Mouse (Mus musculus): Measurements from ENCODE around the gene Grik4.

Grik4 gene

GRCm38 (mm10) chr9:42693024-42693423, 251.3 kb downstream of the Grik4 start:
- no peak for DNase-seq (ENCODE audit: extremely low read depth, insufficient read length, low spot score)

DNA sequence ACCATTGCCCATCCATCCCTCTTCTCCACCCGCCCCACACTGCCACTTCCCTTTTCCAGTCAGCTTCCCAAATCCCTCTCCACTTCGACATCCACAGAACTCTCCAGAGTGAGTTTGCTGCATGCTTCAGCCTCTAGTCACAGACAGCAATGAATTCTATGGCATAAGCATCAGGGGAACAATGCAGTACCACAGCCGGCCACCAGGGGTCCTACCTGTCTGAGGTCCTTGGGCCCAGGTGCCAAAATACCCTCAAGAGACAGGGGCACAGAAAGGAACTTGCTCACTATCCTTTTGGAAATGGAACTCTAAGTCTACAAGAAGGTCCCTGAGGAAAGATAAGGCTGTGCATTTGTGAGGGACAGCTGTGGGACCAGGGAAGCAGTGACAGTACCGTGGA, 256.1 kb downstream of the Grik4 start:
- no peak for DNase-seq (ENCODE audit: extremely low read depth, insufficient read length, low spot score)

DNA sequence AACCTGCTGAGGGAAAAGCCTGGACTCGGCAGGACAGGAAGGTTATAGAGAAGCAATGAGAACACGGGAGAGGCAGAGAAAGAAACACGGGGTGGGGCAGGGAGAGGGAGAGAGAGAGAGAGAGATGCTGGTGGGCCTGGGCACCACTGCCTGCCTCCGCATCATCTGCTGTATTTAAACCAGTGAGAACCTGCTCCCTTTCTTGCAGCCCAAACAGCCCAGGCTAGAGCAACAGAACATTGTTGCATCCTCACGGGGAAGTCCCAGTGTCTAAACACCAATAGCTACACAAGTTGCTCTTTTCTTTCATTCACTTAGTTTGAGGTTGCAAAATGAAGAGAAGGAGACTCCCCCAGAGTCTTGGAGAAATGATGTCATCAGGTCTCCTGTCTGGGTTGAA, 258.2 kb downstream of the Grik4 start:
- DNase-seq (ENCODE audit: extremely low read depth, insufficient read length, low spot score), result no peak

GRCm38 (mm10) chr9:42674017-42674412, 270.3 kb downstream of the Grik4 start:
- DNase-seq (ENCODE audit: extremely low read depth, insufficient read length, low spot score), result no peak

DNA sequence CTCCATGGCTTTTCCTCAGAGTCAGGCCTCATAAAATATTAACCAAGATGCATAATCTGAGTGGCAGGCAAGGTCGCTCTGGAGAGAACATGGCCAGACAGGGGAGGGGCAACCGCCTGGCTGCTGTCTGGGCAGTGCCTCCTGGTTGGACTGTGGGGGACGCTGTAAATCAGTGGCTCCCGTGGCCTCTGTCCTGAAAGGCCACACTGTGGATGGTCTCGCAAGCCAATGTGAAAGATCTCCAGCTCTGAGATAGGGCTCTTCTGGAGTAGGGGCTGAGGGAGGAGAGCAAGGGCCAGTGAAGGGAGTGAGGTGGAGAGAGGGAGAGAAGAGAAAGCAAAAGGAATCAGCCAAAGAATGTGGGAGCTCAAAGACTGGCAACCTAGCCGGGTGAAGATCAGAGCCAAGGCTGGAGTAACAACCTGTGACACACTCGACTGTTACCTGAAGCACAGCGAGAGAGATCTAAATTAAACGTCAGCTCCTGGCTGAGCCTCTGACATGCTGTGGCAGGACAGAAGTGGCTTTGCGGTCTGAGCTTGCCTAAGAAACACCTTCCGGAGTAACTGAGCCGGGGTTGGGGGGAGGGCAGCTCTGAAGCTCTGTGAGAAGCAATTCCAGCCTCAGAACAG, 270.8 kb downstream of the Grik4 start:
- no peak for DNase-seq (ENCODE audit: extremely low read depth, insufficient read length, low spot score)

GRCm38 (mm10) chr9:42672982-42673381, 271.3 kb downstream of the Grik4 start:
- no peak for DNase-seq (ENCODE audit: extremely low read depth, insufficient read length, low spot score)

DNA sequence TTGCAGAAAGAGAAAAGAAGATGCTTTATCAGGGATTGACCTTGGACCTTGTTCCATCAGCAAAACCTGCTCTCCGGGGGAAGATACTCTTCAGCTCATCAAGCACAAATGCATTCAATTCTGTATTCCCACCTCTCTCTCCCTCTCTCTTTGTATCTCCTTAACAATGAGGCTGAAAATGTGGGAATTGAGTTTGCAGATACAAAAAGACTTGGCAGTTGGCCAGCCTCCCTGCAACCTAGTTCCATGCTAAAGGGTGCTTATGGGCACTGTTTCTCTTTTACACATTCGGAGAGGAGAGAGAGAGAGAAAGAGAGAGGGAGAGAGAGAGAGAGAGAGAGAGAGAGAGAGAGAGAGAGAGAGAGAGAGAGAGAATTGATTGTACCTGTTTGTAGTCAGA, 273.7 kb downstream of the Grik4 start:
- DNase-seq (ENCODE audit: extremely low read depth, insufficient read length, low spot score), result no peak

- DNase-seq (ENCODE audit: extremely low read depth, insufficient read length, low spot score), result no peak
These were observed 282.8 kb downstream of the Grik4 start for GRCm38 (mm10) chr9:42661481-42661880.

DNA sequence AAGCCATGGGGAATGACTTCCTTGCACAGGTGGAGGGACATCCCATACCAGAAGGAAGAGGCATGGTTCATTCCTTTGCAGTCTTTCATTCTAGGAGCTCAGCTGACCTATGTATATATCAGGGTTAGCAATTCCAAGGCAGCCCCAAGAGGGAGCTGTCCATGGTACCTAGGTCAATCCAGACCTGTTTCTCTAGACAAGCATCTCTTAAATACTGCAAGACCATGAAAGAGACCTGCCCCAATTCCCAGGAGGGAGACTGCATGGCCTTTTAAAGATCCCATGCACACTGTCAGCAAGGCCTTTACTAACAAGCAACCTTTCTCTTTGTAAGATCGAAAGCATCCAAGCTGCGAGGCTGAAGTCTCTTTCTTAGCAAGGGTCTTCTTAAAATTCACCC, 291.5 kb downstream of the Grik4 start:
- no peak for DNase-seq (ENCODE audit: extremely low read depth, insufficient read length, low spot score)

DNA sequence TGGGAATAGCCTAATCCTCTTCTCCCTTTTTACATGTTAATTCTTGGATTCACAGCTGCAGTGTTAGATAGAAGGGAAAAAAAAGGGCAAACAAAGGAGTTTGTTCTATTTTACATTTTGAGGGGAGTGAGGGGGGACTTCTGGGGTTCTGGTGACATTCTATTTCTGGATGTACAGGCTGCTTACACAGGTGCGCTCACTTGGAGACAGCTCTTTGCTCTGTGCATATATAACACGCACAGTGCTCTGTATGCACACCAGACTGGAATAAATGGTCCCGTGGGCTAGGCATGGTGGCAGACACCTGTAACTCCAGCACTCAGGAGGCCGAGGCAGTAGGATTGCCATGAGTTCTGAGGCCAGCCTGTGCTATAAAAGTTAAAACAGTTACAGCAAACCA, 292.0 kb downstream of the Grik4 start:
- no peak for DNase-seq (ENCODE audit: extremely low read depth, insufficient read length, low spot score)

DNA sequence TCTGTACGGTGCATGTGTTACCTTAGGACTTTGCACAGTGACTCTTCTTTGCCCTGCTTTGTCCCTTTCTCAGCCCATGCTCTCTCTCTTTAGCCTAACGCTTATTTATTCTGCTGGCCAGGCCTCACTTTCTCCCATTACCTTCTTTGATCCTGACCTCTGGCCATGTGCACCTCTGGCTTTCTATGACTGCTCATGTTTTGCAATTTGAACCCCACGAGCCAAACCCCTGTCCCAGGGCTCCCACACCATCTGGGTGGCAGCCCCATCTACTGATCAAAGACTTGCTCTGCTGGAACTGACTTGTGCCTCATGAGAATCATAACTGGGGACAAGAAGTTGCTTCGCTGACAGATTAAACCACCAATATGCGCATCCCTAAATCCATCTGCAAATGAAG, 294.4 kb downstream of the Grik4 start:
- DNase-seq (ENCODE audit: extremely low read depth, insufficient read length, low spot score), result no peak

DNA sequence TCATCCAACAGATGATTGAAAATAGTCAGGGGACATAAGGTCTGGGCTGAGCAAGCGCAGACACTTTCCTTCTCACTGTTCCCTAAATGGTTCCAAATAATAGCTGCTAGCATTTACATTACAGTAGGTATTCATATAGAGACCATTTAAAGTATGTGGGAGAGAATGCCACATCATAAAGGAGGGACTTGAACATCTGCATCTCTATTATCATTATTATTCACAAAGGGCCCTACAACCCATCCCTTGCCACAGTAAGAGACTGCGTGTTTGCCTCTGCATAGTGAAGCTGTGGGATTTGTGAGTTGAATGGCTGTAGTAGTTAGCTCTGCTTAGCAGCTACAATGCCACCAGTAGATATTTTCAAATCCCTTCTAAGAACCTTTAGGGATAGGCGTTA, 296.2 kb downstream of the Grik4 start:
- DNase-seq (ENCODE audit: extremely low read depth, insufficient read length, low spot score), result no peak

DNA sequence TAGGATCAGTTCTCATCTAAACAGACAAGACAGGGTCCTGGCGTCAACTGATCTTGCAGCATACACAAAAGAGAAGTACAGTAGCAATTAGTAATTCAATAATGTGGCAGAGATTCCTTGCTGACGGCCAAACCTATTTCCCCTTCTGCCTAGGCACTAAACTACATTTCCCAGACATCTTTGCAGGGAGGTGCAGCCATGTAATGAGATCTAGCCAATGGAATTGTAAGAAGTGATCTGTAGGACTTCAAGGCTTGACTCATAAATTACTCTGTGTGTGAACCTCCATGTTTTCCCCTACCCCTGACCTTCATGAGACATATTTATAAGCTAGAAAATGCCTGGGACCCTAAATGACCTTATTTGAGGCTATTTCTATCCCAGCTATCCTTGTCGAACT, 296.7 kb downstream of the Grik4 start:
- DNase-seq (ENCODE audit: extremely low read depth, insufficient read length, low spot score), result no peak

DNA sequence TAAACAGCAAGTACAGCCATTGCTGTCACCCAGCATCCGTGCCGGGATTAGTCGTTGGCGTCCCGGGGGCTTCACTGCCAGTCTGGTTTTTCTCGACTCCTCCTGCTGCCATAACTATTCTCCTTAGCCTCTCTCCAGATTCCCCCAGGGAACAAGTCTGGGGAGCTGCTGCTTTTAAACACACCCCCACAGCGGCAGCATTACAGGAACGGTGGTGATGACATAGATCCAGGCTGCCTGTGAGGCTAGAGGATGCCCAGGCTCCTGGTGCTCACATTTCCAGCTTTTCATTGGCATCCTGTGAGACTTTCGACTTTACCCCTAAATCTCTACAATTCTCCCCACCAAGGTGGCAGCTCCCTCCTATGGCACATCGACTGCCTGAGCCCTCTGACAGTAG, 297.5 kb downstream of the Grik4 start:
- no peak for DNase-seq (ENCODE audit: extremely low read depth, insufficient read length, low spot score)

DNA sequence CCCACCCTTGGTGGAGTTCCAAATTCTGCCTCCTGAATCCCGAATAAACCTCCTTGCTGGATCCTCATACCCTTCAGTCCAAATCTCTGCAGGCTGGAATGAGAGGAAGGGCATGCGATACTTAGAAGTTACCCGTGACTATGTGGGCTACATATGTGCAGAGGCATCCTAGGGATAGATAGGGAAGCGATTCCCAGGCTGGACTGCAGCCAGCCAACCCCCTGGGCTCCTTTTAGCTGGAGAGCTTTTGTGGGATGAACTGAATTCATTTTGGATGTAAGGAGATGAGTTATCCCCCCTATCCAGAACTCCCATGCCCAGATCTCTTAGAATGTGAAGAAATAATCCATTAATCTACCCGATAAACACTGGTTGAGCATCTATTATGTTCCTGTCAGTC, 299.1 kb downstream of the Grik4 start:
- DNase-seq (ENCODE audit: extremely low read depth, insufficient read length, low spot score), result no peak

DNA sequence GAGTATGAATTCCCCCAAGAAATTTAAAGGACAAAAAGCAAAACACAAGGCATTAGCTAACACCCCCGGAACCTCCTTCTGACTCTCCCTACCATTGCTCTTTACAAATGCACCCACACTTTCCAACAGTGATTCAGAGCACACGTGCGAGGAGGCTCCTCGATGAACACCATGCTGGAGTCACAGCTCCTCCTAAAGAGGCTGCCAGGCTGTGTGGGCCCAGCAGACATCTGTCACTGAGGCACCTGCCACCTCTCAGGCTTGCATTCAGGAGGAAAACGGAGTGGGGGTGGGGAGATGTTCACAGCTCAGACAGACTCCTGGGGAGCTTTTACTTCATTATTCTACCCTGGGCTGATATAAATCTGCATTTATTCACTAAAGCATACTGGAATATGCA, 301.5 kb downstream of the Grik4 start:
- DNase-seq (ENCODE audit: extremely low read depth, insufficient read length, low spot score), result no peak

DNA sequence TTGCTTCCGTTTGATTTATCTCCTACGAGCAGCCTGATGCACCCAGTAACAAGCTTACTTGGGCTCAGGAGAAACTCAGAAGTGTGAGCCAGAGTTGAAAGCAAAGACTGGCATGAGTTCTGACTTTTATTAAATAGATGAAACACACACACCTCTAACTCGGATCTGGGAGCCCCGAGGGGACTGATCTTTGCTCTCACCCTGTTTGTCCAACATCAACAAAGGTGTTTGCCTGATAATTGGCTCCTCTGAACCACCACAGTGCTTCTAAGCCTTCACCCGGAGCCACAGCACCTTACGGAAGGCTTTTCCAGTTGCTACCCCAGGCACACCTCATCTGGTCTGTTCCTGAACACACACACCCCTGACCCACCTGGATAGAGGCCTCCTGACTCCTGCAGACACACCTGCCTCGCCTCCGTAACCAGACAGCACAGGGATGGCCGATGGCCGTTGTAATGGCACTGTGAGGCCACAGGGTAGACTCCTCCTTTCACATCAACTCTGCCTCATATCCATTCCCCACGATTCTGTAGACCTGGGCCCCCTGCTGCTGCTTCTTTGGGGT, 302.7 kb downstream of the Grik4 start:
- DNase-seq (ENCODE audit: extremely low read depth, insufficient read length, low spot score), result no peak

GRCm38 (mm10) chr9:42636446-42636845, 307.8 kb downstream of the Grik4 start:
- no peak for DNase-seq (ENCODE audit: extremely low read depth, insufficient read length, low spot score)

GRCm38 (mm10) chr9:42631479-42631878, 312.8 kb downstream of the Grik4 start:
- no peak for DNase-seq (ENCODE audit: extremely low read depth, insufficient read length, low spot score)

DNA sequence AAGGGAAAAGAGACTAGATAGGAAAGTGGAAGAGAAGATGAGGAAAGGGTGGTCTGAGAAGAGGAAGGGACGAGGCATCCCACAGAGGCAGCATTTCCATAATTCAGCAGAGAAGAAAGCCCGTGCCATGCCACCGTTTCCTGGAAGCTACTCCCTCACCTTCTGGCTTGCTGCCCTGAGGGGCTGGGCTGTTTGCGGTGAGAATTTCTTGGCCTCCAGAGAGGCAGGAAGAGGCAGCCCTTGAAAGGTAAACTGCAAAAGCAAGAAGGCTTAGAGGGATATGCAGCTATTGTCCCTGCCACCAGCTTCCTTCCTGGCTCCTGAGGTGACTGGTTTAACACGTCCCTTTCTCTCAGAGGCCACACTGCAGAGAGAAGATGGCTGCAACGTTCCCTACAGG, 316.7 kb downstream of the Grik4 start:
- DNase-seq (ENCODE audit: extremely low read depth, insufficient read length, low spot score), result no peak

- no peak for DNase-seq (ENCODE audit: extremely low read depth, insufficient read length, low spot score)
These were observed 317.1 kb downstream of the Grik4 start for GRCm38 (mm10) chr9:42627146-42627545.

- no peak for DNase-seq (ENCODE audit: extremely low read depth, insufficient read length, low spot score)
These were observed 318.0 kb downstream of the Grik4 start for GRCm38 (mm10) chr9:42626226-42626775.

DNA sequence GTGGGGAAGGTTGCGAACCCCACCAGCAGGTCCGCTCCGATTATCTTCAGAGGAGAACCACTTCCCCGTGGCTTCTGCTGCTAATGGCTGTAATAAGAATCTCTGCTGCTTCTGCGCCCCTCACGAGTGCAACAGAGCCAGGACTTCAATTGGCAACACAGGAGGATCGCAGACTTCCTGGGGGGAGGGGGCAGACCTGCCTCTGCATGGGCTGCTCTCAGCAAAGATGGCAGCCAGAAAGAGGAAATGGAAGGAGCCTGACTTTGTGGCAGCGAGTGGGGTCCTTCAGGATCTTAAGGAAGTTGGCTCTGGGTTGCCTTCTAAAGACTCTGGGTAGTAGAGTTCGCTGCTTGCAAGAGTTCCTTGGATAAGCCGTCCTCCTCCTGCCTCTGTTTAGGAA, 329.9 kb downstream of the Grik4 start:
- no peak for DNase-seq (ENCODE audit: extremely low read depth, insufficient read length, low spot score)

Measured in 3134 (cell line).